19 mouse cellular contexts compared by ENCODE assay signal in the genomic region with DNA sequence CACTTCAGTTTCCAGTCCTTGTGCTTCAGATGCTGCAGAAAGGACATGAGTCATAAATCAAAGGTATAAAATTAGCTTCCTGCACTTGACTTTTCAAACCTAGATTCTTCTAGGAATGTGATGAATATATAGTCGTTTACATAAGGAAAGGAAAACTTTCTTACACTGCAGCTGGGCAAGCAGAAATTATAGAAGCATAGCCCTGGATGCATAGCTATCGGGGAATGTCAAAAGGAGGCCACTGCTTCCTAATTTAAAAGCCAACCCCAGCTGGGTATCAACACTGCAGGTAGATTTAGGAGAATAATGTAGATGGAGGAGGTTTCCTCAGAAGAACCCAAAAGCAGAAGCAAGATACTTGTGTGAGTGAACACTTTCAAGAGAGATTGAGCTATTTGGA.
"Had no signal": no experiment of that assay in that cellular context is flagged by ENCODE, and none has a peak within 500 bp of the region (broad histone marks: within the 10 kb centered on the region; RNA-seq: fewer than 3 reads in every experiment).

No protein-coding gene starts in this region.

- DNase-seq: lung, adult 18-20 months; lung, embryonic 14.5 days; lung, postnatal 10 days; lung, postnatal 4 days; midbrain, embryonic 14.5 days; retina, postnatal 1 day; right cerebral cortex, adult 18-20 months; right cerebral cortex, postnatal 25 days; right cerebral cortex, postnatal 4 days; spleen, adult 18-20 months; thymus, adult 2 months; thymus, postnatal 25 days; thymus, postnatal 4 days had no signal

- H3K4me2 ChIP-seq: lung, embryonic 14.5 days; midbrain, embryonic 12.5 days; neural tube, embryonic 13.5 days; neural tube, embryonic 15.5 days had no signal

- H3K9ac ChIP-seq: lung, embryonic 14.5 days; midbrain, embryonic 12.5 days; neural tube, embryonic 13.5 days; neural tube, embryonic 15.5 days had no signal

- H3K27ac ChIP-seq: midbrain, embryonic 10.5 days; midbrain, embryonic 12.5 days; neural tube, embryonic 13.5 days; neural tube, embryonic 15.5 days had no signal

- H3K27me3 ChIP-seq: midbrain, embryonic 12.5 days; neural tube, embryonic 13.5 days; neural tube, embryonic 15.5 days had no signal

- H3K9me3 ChIP-seq: midbrain, embryonic 10.5 days; midbrain, embryonic 12.5 days; neural tube, embryonic 13.5 days; neural tube, embryonic 15.5 days had no signal

- H3K36me3 ChIP-seq: midbrain, embryonic 10.5 days; midbrain, embryonic 12.5 days; neural tube, embryonic 13.5 days had no signal

- H3K4me1 ChIP-seq: midbrain, embryonic 10.5 days; midbrain, embryonic 12.5 days; neural tube, embryonic 13.5 days; neural tube, embryonic 15.5 days had no signal

- H3K4me3 ChIP-seq: midbrain, embryonic 10.5 days; midbrain, embryonic 12.5 days; myocyte; neural tube, embryonic 13.5 days; neural tube, embryonic 15.5 days had no signal

- ATAC-seq: midbrain, embryonic 16.5 days had no signal
